Mouse (Mus musculus): ENCODE results near the gene Avl9.
A peak's percentile ranks its signal among the peaks of the same experiment; 100 is the strongest.

The Avl9 gene

DNA sequence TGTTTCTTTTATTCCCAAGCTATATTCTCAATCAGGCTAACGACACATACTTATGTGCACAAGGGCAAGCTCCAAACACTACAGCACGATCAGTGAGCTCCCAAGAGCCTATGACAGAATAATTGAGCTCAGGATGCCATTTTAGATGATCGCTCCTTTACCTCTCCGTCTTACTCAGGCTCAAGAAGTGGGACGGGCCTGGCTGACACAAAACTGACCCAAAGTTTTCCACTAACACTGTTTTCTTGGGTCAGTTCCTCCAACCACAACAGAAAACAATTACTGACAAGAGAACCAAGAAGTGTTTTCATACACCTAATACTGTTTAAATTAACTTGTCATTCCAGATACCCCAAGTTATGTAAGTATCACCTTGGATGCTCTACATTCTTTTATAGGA, 80.1 kb downstream of the Avl9 start:
- no peak for DNase-seq (ENCODE audit: low read depth)

DNA sequence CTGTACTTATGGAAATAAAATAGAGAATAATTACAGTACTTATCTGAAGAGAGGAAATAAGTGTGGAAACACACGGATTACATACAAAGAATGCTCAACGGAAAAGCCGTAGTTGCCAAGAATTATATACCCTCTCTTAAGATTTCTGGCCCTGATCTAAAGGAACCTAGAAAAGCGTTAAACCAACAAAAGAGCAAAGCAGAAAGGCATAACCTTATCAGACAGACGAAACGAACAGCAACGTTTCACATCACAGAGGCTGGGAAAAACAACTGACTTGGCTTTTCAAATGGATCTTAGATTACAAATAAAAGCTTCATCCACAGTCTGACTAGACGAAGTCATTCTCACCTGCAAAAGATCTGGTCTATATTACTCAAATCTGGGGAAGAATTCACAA, 81.5 kb downstream of the Avl9 start:
- no peak for DNase-seq (ENCODE audit: low read depth)

- DNase-seq (ENCODE audit: low read depth): peak; percentile 83
Observed at GRCm38 (mm10) chr6:56796668-56797141, 82.0 kb downstream of the Avl9 start.

DNA sequence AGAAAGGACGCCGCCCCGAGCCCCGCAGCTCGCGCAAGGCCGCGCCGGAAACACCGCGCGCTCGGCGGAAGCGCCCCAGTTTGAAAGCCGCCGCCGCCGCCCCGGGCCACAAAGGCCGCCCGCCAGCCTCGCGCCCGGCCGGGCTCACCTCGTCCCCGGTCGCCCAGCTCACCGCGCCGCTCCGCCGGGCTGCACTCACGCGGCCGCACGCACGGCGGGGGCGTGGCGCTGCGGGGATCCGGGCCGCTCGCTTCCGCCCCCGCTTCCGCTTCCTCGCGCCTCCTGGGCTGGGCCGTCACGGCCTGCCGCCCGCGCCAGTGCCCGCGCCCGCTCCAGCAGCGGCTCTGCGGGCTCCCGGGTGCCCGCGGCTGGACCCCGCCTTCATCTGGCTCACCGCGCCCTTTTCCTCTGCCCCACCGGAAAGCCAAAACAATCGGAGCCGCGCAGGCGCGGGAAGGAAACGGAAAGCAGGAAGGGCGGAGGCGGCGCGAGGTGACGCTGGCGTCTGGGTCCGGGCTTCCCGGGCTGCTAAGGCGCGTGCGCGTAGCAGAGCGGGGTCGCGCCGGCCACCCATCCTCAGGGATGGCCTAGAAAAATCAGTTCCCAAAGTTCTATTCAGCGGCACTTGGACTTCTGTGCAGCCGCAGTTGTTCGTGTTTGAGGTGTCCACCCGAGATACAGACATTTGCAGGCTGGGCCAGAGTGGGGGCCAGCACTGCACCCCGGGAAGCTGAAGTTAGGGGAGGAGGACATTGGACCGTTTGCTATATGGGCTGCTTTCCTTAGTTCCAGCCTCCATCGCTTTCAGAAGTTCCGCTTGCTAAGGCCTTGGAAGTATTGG, 82.8 kb downstream of the Avl9 start, which contains the start of gene Kbtbd2:
TSS of gene Kbtbd2 (minus strand) at position 503 of the 841 bp plus-strand sequence.
- peak; percentile 88 for DNase-seq (ENCODE audit: low read depth)

DNA sequence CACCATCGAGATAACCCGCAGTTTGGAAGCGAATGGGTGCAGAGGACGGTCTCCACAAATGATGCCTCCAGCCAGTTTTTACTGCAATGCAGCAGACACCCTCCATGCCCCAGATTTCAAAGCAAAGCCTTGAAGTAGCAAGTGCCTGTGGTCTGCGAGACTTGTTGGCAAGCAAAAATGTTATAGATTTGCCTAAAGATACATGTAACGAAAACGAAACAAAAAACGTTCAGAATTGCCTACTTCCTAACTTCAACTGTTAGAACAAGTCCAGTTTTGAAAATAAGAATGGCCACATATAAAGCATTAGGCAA, 83.4 kb downstream of the Avl9 start:
- no peak for DNase-seq (ENCODE audit: low read depth)

- no peak for DNase-seq (ENCODE audit: low read depth)
Observed at GRCm38 (mm10) chr6:56805026-56805425, 90.3 kb downstream of the Avl9 start.

- DNase-seq (ENCODE audit: low read depth): no peak
Observed at GRCm38 (mm10) chr6:56806195-56806594, 91.5 kb downstream of the Avl9 start.

- DNase-seq (ENCODE audit: low read depth): peak; percentile 72
Observed at GRCm38 (mm10) chr6:56808656-56809055, 94.0 kb downstream of the Avl9 start.
